Mouse (Mus musculus): ENCODE results near the gene Neb. TPM values are rescaled to one million over a fixed set of nuclear protein-coding genes. Genes with fewer than 3 reads are reported as not detected.

Neb gene
- polyA plus RNA-seq (2012; ENCODE audit: insufficient read depth, insufficient read length, missing spikeins): 0.31 and 0.58 TPM in 2 replicates

DNA sequence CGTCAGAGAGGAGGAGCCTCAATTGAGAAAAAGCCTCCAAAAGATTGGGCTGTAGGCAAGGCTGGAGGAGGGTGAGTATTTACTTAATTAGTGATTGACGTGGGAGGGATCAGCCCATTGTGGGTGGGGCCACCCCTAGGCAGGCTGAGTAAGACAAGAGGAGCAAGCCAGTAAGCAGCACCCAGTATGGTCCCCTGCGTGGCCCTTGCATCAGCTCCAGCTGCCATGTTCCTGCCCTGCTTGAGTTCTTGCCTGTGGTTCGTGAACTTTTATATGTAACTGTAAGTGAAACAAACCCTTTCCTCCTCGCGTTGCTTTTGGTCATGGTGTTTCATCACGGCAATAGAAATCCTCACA lies at the start of gene Neb:
Gene Neb (minus strand): TSS at position 27 of the 357 bp plus-strand sequence.
- TF ChIP-seq CTCF (IDR thresholded peaks at IDR 0.05; ENCODE audit: low read depth, low read length) (no peak), POLR2A (IDR thresholded peaks at IDR 0.05; ENCODE audit: borderline replicate concordance, low read depth, low read length) (no peak)
- H3K27ac ChIP-seq (ENCODE audit: insufficient read depth, low read depth, low read length): no peak within 1 kb of the TSS
- no peak within 1 kb of the TSS for H3K4me3 ChIP-seq (ENCODE audit: insufficient read depth, low read length)
- H3K4me1 ChIP-seq (ENCODE audit: control insufficient read depth, insufficient read depth, low read length): no peaks in the 10 kb centered on the region

- Histone ChIP-seq H3K4me3 (ENCODE audit: insufficient read depth, low read length) (no peak overlapping the region), H3K27ac (ENCODE audit: insufficient read depth, low read depth, low read length) (no peak overlapping the region), H3K4me1 (ENCODE audit: control insufficient read depth, insufficient read depth, low read length) (peaks cover 10% of the 10 kb centered on the region)
- TF ChIP-seq CTCF (IDR thresholded peaks at IDR 0.05; ENCODE audit: low read depth, low read length): no peak
- TF ChIP-seq POLR2A (IDR thresholded peaks at IDR 0.05; ENCODE audit: borderline replicate concordance, low read depth, low read length): no peak
These were observed 49.1 kb upstream of the Neb start for GRCm38 (mm10) chr2:52427383-52427782.

GRCm38 (mm10) chr2:52426041-52426440 lies 47.8 kb upstream of the Neb start:
- H3K4me3 ChIP-seq (ENCODE audit: insufficient read depth, low read length): no peak overlapping the region
- no peak overlapping the region for H3K27ac ChIP-seq (ENCODE audit: insufficient read depth, low read depth, low read length)
- H3K4me1 ChIP-seq (ENCODE audit: control insufficient read depth, insufficient read depth, low read length): peaks cover 22% of the 10 kb centered on the region
- TF ChIP-seq CTCF (IDR thresholded peaks at IDR 0.05; ENCODE audit: low read depth, low read length) (no peak), POLR2A (IDR thresholded peaks at IDR 0.05; ENCODE audit: borderline replicate concordance, low read depth, low read length) (no peak)

GRCm38 (mm10) chr2:52425523-52425795 lies 47.2 kb upstream of the Neb start:
- TF ChIP-seq POLR2A (IDR thresholded peaks at IDR 0.05; ENCODE audit: borderline replicate concordance, low read depth, low read length) (no peak), CTCF (IDR thresholded peaks at IDR 0.05; ENCODE audit: low read depth, low read length) (no peak)
- Histone ChIP-seq H3K4me1 (ENCODE audit: control insufficient read depth, insufficient read depth, low read length) (peaks cover 23% of the 10 kb centered on the region), H3K27ac (ENCODE audit: insufficient read depth, low read depth, low read length) (no peak overlapping the region), H3K4me3 (ENCODE audit: insufficient read depth, low read length) (peak overlapping the region; percentile 66)

- H3K4me3 ChIP-seq (ENCODE audit: insufficient read depth, low read length): peak within 1 kb of the TSS; percentile 84
- TF ChIP-seq CTCF (IDR thresholded peaks at IDR 0.05; ENCODE audit: low read depth, low read length) (no peak), POLR2A (IDR thresholded peaks at IDR 0.05; ENCODE audit: borderline replicate concordance, low read depth, low read length) (0 out of 2 replicates have a peak, but pooled peaks have one; percentile 3)
- peaks cover 28% of the 10 kb centered on the region for H3K4me1 ChIP-seq (ENCODE audit: control insufficient read depth, insufficient read depth, low read length)
- peak within 1 kb of the TSS; percentile 32 for H3K27ac ChIP-seq (ENCODE audit: insufficient read depth, low read depth, low read length)
These were observed 46.7 kb upstream of the Neb start, which contains the start of gene Arl5a for GRCm38 (mm10) chr2:52424747-52425522. Arl5a (minus strand) TSS chr2:52424901.

GRCm38 (mm10) chr2:52424248-52424728 lies 46.0 kb upstream of the Neb start:
- H3K4me3 ChIP-seq (ENCODE audit: insufficient read depth, low read length): peak overlapping the region; percentile 84
- H3K4me1 ChIP-seq (ENCODE audit: control insufficient read depth, insufficient read depth, low read length): peaks cover 33% of the 10 kb centered on the region
- TF ChIP-seq CTCF (IDR thresholded peaks at IDR 0.05; ENCODE audit: low read depth, low read length) (no peak), POLR2A (IDR thresholded peaks at IDR 0.05; ENCODE audit: borderline replicate concordance, low read depth, low read length) (no peak)
- peak overlapping the region; percentile 22 for H3K27ac ChIP-seq (ENCODE audit: insufficient read depth, low read depth, low read length)

DNA sequence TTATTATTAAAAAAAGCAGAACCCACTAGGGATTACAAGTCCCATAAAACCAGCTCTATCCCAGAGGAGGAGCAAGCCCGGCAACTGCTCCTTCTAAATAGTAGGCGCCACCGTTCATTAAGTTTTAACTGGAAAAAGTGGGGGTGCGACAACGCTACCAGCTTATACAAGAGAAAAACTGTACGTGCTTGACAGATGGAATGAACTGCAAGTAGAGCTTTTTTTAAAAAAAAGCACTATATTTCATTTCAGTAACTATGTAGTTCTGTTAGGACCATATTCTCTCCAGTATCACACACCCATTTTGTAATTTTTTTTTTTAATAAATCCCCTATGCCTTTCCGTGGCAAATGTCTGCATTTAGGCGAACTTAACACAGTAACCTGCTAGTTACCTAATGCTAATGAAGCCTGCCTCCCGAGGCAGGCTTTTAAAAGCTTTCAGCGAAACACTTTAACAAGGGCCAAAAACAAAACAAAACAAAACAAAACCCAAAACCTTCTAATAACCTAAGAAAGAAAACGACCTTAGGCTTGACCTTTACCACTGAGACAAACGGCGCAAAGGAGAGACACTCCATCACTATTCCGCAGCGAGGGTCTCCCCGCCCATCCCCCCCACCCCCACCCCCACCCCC lies 45.5 kb upstream of the Neb start:
- Histone ChIP-seq H3K4me1 (ENCODE audit: control insufficient read depth, insufficient read depth, low read length) (peaks cover 37% of the 10 kb centered on the region), H3K27ac (ENCODE audit: insufficient read depth, low read depth, low read length) (no peak overlapping the region), H3K4me3 (ENCODE audit: insufficient read depth, low read length) (peak overlapping the region; percentile 84)
- TF ChIP-seq CTCF (IDR thresholded peaks at IDR 0.05; ENCODE audit: low read depth, low read length): no peak
- no peak for TF ChIP-seq POLR2A (IDR thresholded peaks at IDR 0.05; ENCODE audit: borderline replicate concordance, low read depth, low read length)

DNA sequence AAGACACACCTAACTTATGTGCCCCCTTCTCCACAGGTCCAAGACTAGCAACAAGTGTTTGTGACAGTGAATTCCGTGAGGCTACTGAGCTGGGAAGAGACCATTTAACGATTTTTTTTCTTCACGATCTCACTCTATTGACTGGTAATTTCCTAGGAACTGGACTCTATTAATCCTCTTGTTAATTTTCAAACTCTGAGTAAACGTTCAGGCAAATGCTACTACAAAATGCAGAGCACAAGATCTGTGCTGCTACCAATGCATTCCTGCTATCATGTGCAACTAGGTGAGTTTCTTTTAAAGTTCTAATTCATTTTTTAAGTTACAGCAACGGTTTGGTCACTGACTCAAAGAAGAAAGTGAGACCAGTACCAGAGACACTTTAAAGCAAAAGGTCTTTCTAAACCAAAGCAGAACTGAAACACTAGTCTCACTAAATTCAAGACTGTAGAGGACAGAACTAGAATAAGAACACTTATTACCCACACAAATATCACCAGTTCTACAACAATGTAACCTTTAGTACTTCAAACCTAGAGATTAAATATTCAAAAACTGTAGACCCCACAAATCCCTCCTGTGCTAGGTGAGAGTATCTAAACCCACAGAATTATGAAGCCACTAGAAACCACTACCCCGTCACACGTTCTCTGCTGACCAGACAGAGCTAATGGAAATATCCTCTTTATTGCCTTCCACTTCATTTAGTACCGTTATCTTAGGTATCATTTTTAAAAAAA lies 44.8 kb upstream of the Neb start:
- Histone ChIP-seq H3K4me3 (ENCODE audit: insufficient read depth, low read length) (peak overlapping the region; percentile 84), H3K27ac (ENCODE audit: insufficient read depth, low read depth, low read length) (no peak overlapping the region), H3K4me1 (ENCODE audit: control insufficient read depth, insufficient read depth, low read length) (peaks cover 38% of the 10 kb centered on the region)
- TF ChIP-seq POLR2A (IDR thresholded peaks at IDR 0.05; ENCODE audit: borderline replicate concordance, low read depth, low read length) (no peak), CTCF (IDR thresholded peaks at IDR 0.05; ENCODE audit: low read depth, low read length) (no peak)

DNA sequence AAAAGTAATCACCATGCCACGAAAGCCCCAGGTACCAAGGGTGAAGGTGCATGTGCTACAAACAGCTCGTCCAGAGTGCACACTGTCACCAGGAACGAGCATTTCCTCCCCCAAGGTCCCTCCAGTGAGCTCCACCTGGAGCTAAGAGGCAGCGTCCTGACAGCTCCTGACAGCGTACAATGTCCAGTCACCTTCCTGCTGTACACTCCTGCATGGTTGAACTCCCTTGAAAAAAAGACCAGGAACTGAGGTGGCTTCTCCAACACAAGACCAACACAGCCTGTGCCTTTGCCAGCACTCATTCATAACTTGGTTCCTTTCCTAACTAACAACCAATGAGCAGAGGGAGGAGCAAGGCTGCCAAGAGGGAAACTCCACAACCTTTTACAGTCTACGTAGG lies 42.9 kb upstream of the Neb start:
- peaks cover 35% of the 10 kb centered on the region for H3K4me1 ChIP-seq (ENCODE audit: control insufficient read depth, insufficient read depth, low read length)
- H3K27ac ChIP-seq (ENCODE audit: insufficient read depth, low read depth, low read length): no peak overlapping the region
- TF ChIP-seq CTCF (IDR thresholded peaks at IDR 0.05; ENCODE audit: low read depth, low read length) (no peak), POLR2A (IDR thresholded peaks at IDR 0.05; ENCODE audit: borderline replicate concordance, low read depth, low read length) (no peak)
- no peak overlapping the region for H3K4me3 ChIP-seq (ENCODE audit: insufficient read depth, low read length)
